Mouse (Mus musculus) lung, adult 2 months (tissue): Measurements from ENCODE around the gene Gm5134. TPM values are rescaled to one million over a fixed set of nuclear protein-coding genes. Genes with fewer than 3 reads are reported as not detected.
"Not testable (repeated sequence)": the region's sequence is repeated elsewhere in the genome, so short reads cannot be mapped to it uniquely, and the experiment has no call there.

Source experiments
- DNase-seq: peaks from one replicate; pipeline ENCODE4 v3.0.0; 2022
- H3K4me1 ChIP-seq: fragments of 200-500 bp; 2 replicates; pipeline ENCODE4 v1.6.1; 2011; ENCODE audit warnings: low read length; ENCODE audit not compliant: control insufficient read depth, insufficient read depth
- H3K4me3 ChIP-seq: fragments of 200-500 bp; replicated peaks from 2 replicates; pipeline ENCODE3; 2011; ENCODE audit warnings: low read depth, mild to moderate bottlenecking, control low read depth, low read length; ENCODE audit errors: extremely low read depth
- CTCF ChIP-seq: fragments of 200-500 bp; IDR thresholded peaks from 2 replicates; pipeline ENCODE4 v1.5.1; 2011; ENCODE audit warnings: mild to moderate bottlenecking, low read length, control low read depth; ENCODE audit not compliant: insufficient read depth
- POLR2A ChIP-seq: fragments of 200-500 bp; IDR thresholded peaks from 2 replicates; pipeline ENCODE4 v1.6.1; 2011; ENCODE audit warnings: low read depth, mild to moderate bottlenecking, control low read depth, low read length, borderline replicate concordance; ENCODE audit errors: extremely low read depth
- WGBS: fragments of 180-500 bp; shearing (Covaris S2); methylation state at CpG from one replicate; pipeline ENCODE4 v1.1.7; 2018; 5-methylcytosine and 5-hydroxymethylcytosine counted together
- polyA plus RNA-seq: library from polyadenylated mRNA; depleted of rRNA; stranded (reverse); fragments of >200 nt; gene quantifications from 2 replicates; pipeline ENCODE4 v1.2.3, GENCODE M21; 2012

Gm5134 gene
- polyA plus RNA-seq, 1 experiment, result 0.09 TPM

DNA sequence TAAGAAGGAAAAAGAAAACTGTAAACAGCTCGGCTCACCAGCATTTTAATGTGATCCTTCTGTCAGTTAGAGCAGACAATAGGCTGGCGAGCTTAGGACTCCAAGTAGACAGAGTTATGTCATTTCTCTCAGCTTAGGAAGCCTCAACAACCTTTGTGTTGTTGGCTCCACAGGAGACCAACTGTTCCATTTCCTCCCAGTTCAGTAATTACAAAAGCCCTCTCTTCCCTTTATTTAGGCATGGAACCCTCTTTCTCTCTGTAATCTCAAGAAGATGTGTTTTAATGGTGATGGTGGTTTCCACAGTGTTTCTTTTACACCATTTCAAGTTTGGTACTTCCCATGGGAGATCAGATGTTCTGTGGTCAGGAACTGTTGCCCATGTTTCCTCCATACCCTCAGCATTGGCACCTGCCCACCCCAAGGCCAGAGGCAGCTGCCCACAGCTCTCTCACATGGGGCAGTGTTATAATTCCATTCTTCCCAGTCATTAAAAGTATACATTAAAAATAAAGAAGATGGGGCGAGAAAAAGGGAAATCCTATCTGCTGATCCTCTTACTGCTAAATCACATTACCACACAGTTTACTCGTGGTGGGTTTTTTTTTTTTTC, 36.2 kb downstream of the Gm5134 start:
- DNase-seq, result no peak
- Histone ChIP-seq H3K4me3 (no peak overlapping the region), H3K4me1 (no peaks in the 10 kb centered on the region)
- 73% methylated on average over 4 of the region's 4 CpGs for WGBS
- TF ChIP-seq CTCF (no peak), POLR2A (no peak)

DNA sequence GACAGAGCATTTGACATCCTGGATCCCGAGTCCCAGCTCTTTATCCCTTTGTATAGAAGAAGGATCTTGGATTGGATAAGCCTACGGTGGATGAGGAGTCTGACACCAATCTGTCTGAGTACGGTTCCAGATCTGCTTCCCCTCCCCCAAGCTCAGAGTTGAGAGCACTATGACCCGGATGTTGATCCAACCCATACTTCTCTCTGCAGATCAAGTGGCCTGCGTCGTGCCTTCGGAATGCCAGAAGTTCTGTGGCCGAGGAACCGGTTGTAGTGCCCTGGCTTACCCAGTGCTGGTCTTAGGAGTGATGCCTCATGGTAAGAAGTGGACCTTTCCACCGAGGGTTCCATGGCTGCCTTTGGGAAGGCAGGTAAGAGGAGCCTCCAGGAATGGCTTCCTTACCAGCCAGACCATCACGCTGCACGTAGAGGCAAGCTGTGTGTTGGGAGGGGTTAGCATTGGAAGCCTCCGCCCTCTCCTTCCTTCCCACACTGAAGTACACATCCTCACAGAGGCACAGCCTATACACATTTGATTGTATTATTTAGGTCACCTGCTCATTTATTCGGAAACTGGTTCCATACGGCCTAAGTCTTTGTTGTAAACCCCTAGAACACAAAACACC, 39.4 kb downstream of the Gm5134 start:
- WGBS, result 69% methylated on average over 15 of the region's 15 CpGs
- Histone ChIP-seq H3K4me1 (no peaks in the 10 kb centered on the region), H3K4me3 (no peak overlapping the region)
- TF ChIP-seq CTCF, result no peak
- no peak for TF ChIP-seq POLR2A
- DNase-seq, result no peak

DNA sequence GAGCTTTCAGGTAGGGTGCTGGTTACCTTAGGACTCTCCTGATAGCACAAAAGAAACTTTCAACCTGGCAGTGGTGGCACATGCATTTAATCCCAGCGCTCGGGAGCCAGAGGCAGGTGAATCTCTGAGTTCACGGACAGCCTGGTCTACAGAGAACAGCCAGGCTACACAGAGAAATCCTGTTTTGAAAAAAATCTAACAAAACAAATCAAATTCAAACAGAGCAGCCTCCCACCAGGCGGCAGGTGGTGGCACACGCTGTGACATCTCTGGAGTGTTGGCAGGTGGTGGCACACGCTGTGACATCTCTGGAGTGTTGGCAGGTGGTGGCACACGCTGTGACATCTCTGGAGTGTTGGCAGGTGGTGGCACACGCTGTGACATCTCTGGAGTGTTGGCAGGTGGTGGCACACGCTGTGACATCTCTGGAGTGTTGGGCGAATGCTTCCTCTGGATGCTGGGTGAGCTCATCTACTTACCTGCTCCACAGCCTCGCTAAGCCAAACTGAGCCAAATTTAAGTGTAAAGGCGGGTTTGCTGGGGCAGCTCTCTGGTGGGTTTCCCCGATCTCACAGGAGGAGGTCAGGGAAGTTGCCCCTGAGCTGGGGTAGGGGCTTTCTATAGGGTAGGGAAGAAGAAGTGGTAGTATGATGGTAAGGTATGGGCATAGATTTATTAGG, 40.4 kb downstream of the Gm5134 start:
- not testable (repeated sequence) for H3K4me1 ChIP-seq, H3K4me3 ChIP-seq, DNase-seq
- WGBS, result 76% methylated on average over 13 of the region's 13 CpGs

DNA sequence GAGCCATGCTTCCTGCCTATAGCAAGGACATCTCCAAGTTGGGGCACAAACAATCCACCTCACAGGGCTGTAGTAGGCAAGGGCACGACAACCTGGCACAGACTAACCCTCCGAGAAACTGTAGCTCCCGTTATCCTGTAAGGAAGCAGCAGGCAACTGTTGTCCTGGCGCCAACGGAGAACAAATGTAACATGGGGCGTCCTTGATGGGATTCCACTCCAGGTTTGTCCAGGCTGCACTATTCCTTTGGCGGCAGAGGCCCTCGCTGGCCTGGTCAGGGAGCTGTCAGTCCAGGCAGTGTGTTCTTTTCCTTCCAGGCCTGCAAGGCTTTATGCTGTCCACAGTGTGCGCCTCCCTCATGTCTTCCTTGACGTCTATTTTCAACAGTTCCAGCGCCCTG, 41.1 kb downstream of the Gm5134 start:
- no peak for DNase-seq
- Histone ChIP-seq H3K4me3 (no peak overlapping the region), H3K4me1 (no peaks in the 10 kb centered on the region)
- no peak for TF ChIP-seq POLR2A
- TF ChIP-seq CTCF, result no peak
- 81% methylated on average over 11 of the region's 11 CpGs for WGBS

DNA sequence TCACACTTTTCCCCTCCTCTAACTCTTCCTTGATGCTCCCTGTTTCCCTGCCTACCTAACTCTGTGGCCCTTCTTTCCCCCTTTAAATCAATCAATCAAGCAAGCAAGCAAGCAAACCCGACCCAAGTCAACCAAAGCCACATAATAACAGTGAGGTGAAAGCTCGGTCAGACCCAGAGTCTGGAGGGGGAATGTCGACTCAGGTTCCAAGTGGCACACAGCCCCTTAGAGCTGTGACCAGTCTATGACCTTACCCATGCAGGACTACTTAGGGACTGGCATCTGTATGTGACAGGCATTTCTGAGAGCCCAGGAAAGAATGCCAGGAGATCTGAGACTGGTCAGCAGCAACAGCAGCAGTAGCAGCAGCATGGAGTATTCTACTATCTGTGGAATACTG, 42.0 kb downstream of the Gm5134 start:
- Histone ChIP-seq H3K4me3 (no peak overlapping the region), H3K4me1 (no peaks in the 10 kb centered on the region)
- 29% methylated on average over 3 of the region's 3 CpGs for WGBS
- DNase-seq, result no peak
- TF ChIP-seq CTCF, result no peak
- no peak for TF ChIP-seq POLR2A

DNA sequence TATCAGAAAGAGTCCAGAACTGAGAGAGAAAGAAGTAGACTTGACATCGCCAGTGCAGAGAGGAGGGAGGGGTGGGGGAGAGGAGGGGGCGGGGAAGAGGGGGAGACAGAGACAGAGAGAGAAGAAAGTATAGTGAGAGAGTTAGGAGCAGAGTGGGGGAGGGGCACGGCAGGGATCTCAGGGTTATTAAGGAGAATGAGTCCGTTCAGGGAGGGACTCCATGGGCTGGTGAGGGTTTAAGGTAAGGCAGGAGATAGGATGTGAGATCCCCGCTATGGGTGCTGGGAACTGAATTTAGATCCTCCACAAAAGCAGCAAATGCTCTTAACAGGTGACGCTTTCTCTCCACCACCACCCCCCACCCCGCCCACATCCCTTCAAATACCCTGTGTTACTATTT, 46.8 kb downstream of the Gm5134 start:
- DNase-seq, result no peak
- 47% methylated on average over 7 of the region's 7 CpGs for WGBS
- no peaks in the 10 kb centered on the region for H3K4me1 ChIP-seq
- H3K4me3 ChIP-seq, result no peak overlapping the region
- no peak for TF ChIP-seq CTCF
- TF ChIP-seq POLR2A, result no peak

DNA sequence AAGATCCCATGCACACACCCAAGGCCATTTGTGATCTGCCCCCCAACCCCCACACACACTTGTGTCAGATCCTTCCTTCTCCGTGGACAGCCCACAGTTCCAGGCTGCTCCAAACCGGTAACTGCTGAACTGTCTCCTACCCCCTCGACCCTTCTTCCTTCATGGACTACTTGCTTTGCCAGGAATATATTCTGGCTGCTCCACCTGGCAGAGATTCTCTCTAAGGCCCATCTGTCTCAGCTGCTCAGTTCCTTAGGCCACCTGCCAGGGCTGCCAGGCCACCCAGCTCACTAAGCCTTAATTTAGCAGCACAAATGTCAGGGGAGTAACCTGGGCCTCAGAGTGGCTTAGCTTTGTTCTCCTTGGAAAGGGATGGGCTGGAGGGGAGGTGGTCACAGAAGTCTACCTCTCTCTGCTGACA, 47.8 kb downstream of the Gm5134 start:
- no peak for DNase-seq
- no peaks in the 10 kb centered on the region for H3K4me1 ChIP-seq
- 27% methylated on average over 3 of the region's 3 CpGs for WGBS
- TF ChIP-seq CTCF, result no peak
- no peak for TF ChIP-seq POLR2A
- H3K4me3 ChIP-seq, result no peak overlapping the region

DNA sequence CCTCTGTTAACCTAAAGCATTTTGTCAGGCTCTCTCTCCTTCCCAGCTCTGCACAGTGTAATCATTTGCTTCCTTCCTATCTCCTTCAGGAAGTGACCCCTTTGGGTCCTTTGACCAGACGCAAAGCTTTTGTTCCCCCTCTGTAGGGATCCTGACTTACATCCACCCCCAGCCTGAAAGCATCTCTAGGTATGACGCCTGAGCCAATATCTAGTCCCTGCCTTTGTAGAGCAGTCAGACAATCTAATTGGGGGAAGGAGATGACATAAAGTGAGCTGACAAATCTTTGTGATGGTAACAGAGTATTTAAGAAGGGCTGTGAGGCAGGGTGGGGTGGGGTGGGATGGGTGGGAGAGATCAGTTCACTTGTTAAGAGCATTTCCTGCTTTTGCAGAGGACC, 48.3 kb downstream of the Gm5134 start:
- TF ChIP-seq CTCF, result no peak
- TF ChIP-seq POLR2A, result no peak
- 42% methylated on average over 2 of the region's 2 CpGs for WGBS
- no peak for DNase-seq

DNA sequence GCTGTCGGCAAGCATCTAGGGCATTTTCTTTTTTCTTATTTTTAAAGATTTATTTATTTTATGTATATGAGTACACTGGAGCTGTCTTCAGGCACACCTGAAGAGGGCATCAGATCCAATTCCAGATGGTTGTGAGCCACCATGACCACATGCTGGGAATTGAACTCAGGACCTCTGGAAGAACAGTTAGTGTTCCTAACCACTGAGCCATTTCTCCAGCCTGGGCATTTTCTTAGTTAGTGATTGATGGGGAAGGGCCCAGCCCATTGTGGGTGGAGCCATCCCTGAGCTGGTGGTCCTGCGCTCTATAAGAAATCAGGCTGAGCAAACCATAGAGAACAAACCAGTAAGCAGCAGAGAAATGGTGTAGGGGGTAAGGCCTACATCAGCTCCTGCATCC, 48.9 kb downstream of the Gm5134 start:
- no peak for TF ChIP-seq CTCF
- TF ChIP-seq POLR2A, result no peak
- Histone ChIP-seq H3K4me3 (no peak overlapping the region), H3K4me1 (no peaks in the 10 kb centered on the region)
- no peak for DNase-seq
- 93% methylated on average over 2 of the region's 2 CpGs for WGBS

More for the DNA sequence above, 48.3 kb downstream of the Gm5134 start:
- no peak overlapping the region for H3K4me3 ChIP-seq
- no peaks in the 10 kb centered on the region for H3K4me1 ChIP-seq

DNA sequence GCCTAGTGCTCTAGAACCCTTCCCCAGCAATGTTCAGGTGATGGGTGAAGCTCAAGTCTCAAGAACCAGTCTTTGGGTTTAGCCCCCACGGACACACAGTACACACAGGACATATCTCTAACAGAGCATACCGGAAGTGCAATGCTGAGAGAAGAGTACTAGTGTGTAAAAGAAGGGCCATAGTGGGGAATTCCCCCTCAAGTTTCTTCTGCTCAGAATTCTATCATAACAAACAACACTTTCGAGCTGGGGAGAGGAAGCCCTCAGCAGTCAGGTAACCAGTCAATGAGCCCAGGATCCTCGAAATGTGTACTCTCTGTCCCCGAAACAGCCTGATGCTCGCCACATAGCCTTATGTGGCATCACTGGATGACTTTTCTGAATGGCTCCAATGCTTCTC, 52.1 kb downstream of the Gm5134 start:
- WGBS, result 81% methylated on average over 6 of the region's 6 CpGs
- DNase-seq, result no peak
- TF ChIP-seq CTCF (no peak), POLR2A (no peak)
- no peaks in the 10 kb centered on the region for H3K4me1 ChIP-seq
- no peak overlapping the region for H3K4me3 ChIP-seq
